Mouse (Mus musculus) liver, postnatal 0 days (tissue): ENCODE data around the gene Olfr749.

ENCODE experiments used
- CTCF ChIP-seq: sonication (generic); IDR thresholded peaks from 2 replicates; pipeline ENCODE4 v1.5.1; 2016; ENCODE audit warnings: antibody characterized with exemption, low read depth
- EP300 ChIP-seq: IDR thresholded peaks from 2 replicates; pipeline ENCODE4 v1.6.1; 2016; ENCODE audit warnings: antibody characterized with exemption, low read depth, mild to moderate bottlenecking

GRCm38 (mm10) chr14:50741584-50741983 is 3.3 kb downstream of the Olfr749 start:
- TF ChIP-seq CTCF = no peak
- no peak for TF ChIP-seq EP300
